Mouse (Mus musculus): ENCODE measurements at regions not wholly inside any gene's neighbourhood (a gene's known extent, or its start where the extent isn't known, plus 50 kb on each side); places are given as distances from the start of the nearest gene placed in this dataset.
"Not testable (repeated sequence)": the region's sequence is repeated elsewhere in the genome, so short reads cannot be mapped to it uniquely, and the experiment has no call there.

- WGBS = 36% methylated on average over 8 of the region's 8 CpGs
- H3K4me2 ChIP-seq (replicated peaks) = no peak overlapping the region
- H3K27me3 ChIP-seq = no peaks in the 10 kb centered on the region
- ATAC-seq (replicated peaks) = peak; percentile 47; the same call in 1 of the 2 replicates
- peaks cover 32% of the 10 kb centered on the region for H3K4me1 ChIP-seq
- no peak overlapping the region for H3K4me3 ChIP-seq
- no peaks in the 10 kb centered on the region for H3K36me3 ChIP-seq
- H3K9ac ChIP-seq (replicated peaks) = no peak overlapping the region
- H3K27ac ChIP-seq (replicated peaks) = 0 out of 2 replicates have a peak overlapping the region, but pooled peaks have one; percentile 42
- no peaks in the 10 kb centered on the region for H3K9me3 ChIP-seq
Observed at GRCm38 (mm10) chr5:148690823-148691197, 138.2 kb upstream of the Ubl3 start.

GRCm38 (mm10) chr5:148690158-148690822 is 137.7 kb upstream of the Ubl3 start:
- H3K4me2 ChIP-seq (replicated peaks) = no peak overlapping the region
- H3K27me3 ChIP-seq = no peaks in the 10 kb centered on the region
- no peaks in the 10 kb centered on the region for H3K9me3 ChIP-seq
- H3K9ac ChIP-seq (replicated peaks) = no peak overlapping the region
- H3K4me1 ChIP-seq = peaks cover 32% of the 10 kb centered on the region
- H3K27ac ChIP-seq (replicated peaks) = no peak overlapping the region
- no peak overlapping the region for H3K4me3 ChIP-seq
- WGBS = 61% methylated on average over 7 of the region's 7 CpGs
- no peaks in the 10 kb centered on the region for H3K36me3 ChIP-seq
- peak; percentile 11; the same call in 1 of the 2 replicates for ATAC-seq (replicated peaks)

GRCm38 (mm10) chr5:148689297-148689696 is 136.7 kb upstream of the Ubl3 start:
- WGBS = 87% methylated on average over 9 of the region's 9 CpGs
- H3K4me3 ChIP-seq = no peak overlapping the region
- H3K27ac ChIP-seq (replicated peaks) = peak overlapping the region; percentile 31
- H3K9ac ChIP-seq (replicated peaks) = no peak overlapping the region
- no peaks in the 10 kb centered on the region for H3K9me3 ChIP-seq
- H3K36me3 ChIP-seq = no peaks in the 10 kb centered on the region
- no peaks in the 10 kb centered on the region for H3K27me3 ChIP-seq
- no peak for ATAC-seq (replicated peaks)
- peaks cover 32% of the 10 kb centered on the region for H3K4me1 ChIP-seq
- no peak overlapping the region for H3K4me2 ChIP-seq (replicated peaks)

DNA sequence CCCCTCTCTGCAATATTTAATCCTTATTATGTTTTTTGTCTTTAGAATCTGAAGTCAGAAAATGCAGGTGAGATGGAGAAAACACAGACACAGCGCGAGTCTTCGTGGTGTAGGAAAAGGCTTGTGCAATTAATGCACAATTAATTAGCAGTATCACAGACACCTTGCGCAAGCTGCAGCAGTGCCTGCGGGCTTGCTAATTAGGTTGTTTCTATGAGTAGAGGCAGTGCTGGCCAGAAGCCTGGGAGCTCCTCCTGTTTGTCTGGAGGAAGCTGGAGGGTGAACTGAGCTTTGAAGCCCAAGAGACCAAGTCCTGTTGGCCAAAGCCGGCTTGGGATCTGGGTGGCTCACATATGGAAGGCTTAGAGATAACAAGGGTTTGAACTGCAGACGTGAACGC is 135.9 kb upstream of the Ubl3 start:
- Histone ChIP-seq H3K27ac (replicated peaks) (peak overlapping the region; percentile 31), H3K36me3 (no peaks in the 10 kb centered on the region), H3K4me1 (peaks cover 32% of the 10 kb centered on the region), H3K9me3 (no peaks in the 10 kb centered on the region), H3K27me3 (no peaks in the 10 kb centered on the region), H3K9ac (replicated peaks) (no peak overlapping the region), H3K4me3 (no peak overlapping the region), H3K4me2 (replicated peaks) (no peak overlapping the region)
- peak; percentile 71 for ATAC-seq (replicated peaks)
- WGBS = 37% methylated on average over 8 of the region's 8 CpGs

DNA sequence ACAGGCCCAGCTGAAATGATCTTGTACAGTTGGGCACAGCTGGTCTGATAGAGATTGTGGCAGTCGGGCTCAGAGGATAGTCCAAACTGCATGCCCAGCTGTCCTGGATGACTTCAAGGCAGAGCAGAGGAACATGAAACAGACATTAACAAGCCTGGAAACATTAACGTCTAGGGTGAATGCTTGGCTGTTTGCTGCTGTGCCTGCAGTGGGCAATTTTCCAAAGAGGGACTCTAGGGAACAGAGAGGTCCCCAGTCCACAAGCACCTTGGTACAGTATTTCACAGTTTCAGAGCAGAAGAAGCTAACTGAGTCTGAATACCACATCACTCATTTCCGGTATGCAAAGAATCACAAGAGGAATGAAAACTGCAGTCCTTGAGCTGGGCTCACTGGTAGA is 135.2 kb upstream of the Ubl3 start:
- H3K9ac ChIP-seq (replicated peaks) = no peak overlapping the region
- no peak overlapping the region for H3K4me3 ChIP-seq
- WGBS = 36% methylated on average over 3 of the region's 3 CpGs
- H3K4me1 ChIP-seq = peaks cover 32% of the 10 kb centered on the region
- no peaks in the 10 kb centered on the region for H3K36me3 ChIP-seq
- peak overlapping the region; percentile 31 for H3K27ac ChIP-seq (replicated peaks)
- H3K9me3 ChIP-seq = no peaks in the 10 kb centered on the region
- no peak overlapping the region for H3K4me2 ChIP-seq (replicated peaks)
- ATAC-seq (replicated peaks) = no peak
- no peaks in the 10 kb centered on the region for H3K27me3 ChIP-seq

DNA sequence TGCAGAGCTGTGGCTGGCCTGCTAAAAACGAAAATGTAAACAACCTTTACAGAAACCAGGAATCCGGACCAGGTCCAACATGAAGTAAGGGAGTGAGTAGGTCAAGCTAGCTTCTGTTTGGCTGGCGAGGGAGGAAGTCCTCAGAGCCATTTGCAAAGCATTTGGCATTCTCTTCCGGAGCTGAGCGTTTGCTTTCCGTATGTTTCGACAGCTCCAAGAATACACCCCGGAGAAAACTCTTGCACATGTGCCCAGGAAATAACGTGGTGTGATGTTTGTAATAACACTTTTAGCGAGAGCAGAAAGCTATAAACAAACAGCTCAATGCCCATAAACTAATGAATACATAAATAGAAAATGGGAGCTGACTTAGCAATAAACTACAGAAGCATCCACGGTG is 131.6 kb upstream of the Ubl3 start:
- Histone ChIP-seq H3K4me3 (no peak overlapping the region), H3K27ac (replicated peaks) (no peak overlapping the region), H3K4me1 (peaks cover 17% of the 10 kb centered on the region), H3K4me2 (replicated peaks) (no peak overlapping the region), H3K9me3 (no peaks in the 10 kb centered on the region), H3K27me3 (no peaks in the 10 kb centered on the region), H3K9ac (replicated peaks) (no peak overlapping the region), H3K36me3 (no peaks in the 10 kb centered on the region)
- WGBS = 64% methylated on average over 11 of the region's 11 CpGs
- no peak for ATAC-seq (replicated peaks)

DNA sequence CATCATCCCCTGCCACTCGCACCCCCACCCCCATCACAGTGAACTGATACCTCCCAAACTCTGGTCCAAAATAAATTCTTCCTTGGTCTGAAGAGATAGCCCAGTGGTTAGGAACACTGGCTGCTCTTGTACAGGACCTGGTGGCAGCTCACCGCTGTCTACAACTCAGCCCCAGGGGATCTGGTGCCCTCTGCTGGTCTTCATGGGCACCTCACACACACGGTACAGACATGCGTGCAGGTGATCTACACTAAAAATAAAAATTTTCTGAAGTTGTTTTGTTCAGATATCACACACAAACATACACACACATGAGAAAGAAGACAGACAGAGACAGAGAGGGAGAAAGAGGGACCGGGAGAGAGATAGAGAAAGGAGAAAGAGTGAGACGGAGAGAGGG is 130.0 kb upstream of the Ubl3 start:
- Histone ChIP-seq H3K9me3 (no peaks in the 10 kb centered on the region), H3K4me2 (replicated peaks) (no peak overlapping the region), H3K9ac (replicated peaks) (no peak overlapping the region), H3K4me1 (peaks cover under 1% of the 10 kb centered on the region; the same call in 1 of the 2 replicates), H3K27ac (replicated peaks) (no peak overlapping the region), H3K27me3 (no peaks in the 10 kb centered on the region), H3K4me3 (no peak overlapping the region), H3K36me3 (no peaks in the 10 kb centered on the region)
- no peak for ATAC-seq (replicated peaks)
- WGBS = 93% methylated on average over 6 of the region's 6 CpGs

- no peaks in the 10 kb centered on the region for H3K4me1 ChIP-seq
- no peak overlapping the region for H3K4me2 ChIP-seq (replicated peaks)
- no peak overlapping the region for H3K9ac ChIP-seq (replicated peaks)
- no peaks in the 10 kb centered on the region for H3K27me3 ChIP-seq
- no peak overlapping the region for H3K27ac ChIP-seq (replicated peaks)
- WGBS = 91% methylated on average over 5 of the region's 5 CpGs
- H3K9me3 ChIP-seq = no peaks in the 10 kb centered on the region
- H3K4me3 ChIP-seq = no peak overlapping the region
- no peak for ATAC-seq (replicated peaks)
- no peaks in the 10 kb centered on the region for H3K36me3 ChIP-seq
Observed at GRCm38 (mm10) chr5:148680341-148680740, 127.8 kb upstream of the Ubl3 start.

- Histone ChIP-seq H3K36me3 (no peaks in the 10 kb centered on the region), H3K9ac (replicated peaks) (no peak overlapping the region), H3K27ac (replicated peaks) (no peak overlapping the region), H3K4me3 (no peak overlapping the region), H3K9me3 (no peaks in the 10 kb centered on the region), H3K4me2 (replicated peaks) (no peak overlapping the region), H3K4me1 (no peaks in the 10 kb centered on the region), H3K27me3 (no peaks in the 10 kb centered on the region)
- WGBS = 93% methylated on average over 4 of the region's 4 CpGs
- no peak for ATAC-seq (replicated peaks)
Observed at GRCm38 (mm10) chr5:148679586-148679985, 127.0 kb upstream of the Ubl3 start.

GRCm38 (mm10) chr5:148678285-148678937 is 125.8 kb upstream of the Ubl3 start:
- H3K27me3 ChIP-seq; H3K36me3 ChIP-seq; H3K4me2 ChIP-seq (replicated peaks); H3K9ac ChIP-seq (replicated peaks); H3K4me1 ChIP-seq; ATAC-seq (replicated peaks); H3K9me3 ChIP-seq; H3K4me3 ChIP-seq; H3K27ac ChIP-seq (replicated peaks): not testable (repeated sequence)
- WGBS = 93% methylated on average over 12 of the region's 12 CpGs

- Histone ChIP-seq H3K36me3 (no peaks in the 10 kb centered on the region), H3K9ac (replicated peaks) (no peak overlapping the region), H3K4me3 (no peak overlapping the region), H3K9me3 (no peaks in the 10 kb centered on the region), H3K27me3 (no peaks in the 10 kb centered on the region), H3K4me1 (no peaks in the 10 kb centered on the region), H3K4me2 (replicated peaks) (no peak overlapping the region), H3K27ac (replicated peaks) (no peak overlapping the region)
- 86% methylated on average over 12 of the region's 12 CpGs for WGBS
- ATAC-seq (replicated peaks) = no peak
Observed at GRCm38 (mm10) chr5:148674281-148674680, 121.7 kb upstream of the Ubl3 start.

DNA sequence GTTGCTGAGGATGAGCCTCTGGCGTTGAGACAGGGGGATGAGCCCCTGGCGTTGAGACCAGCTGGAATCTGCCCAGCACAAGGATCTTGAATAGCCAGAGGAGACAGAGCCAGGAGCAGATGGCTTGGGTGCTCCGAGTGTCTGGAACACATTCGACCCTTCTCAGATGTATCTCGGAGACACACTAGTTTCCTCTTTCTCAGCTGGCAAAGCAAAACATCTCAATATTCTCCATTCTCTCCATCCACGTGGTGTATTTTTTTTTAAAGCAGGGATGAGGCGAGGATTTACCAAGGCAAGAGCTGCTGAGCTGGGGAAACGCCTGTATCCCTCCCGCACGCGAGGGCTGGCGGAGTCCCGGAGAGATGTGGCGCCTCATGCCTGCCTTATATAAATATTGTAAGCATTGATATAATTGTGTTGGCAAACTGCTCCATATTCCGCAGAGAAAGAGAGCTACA is 109.7 kb upstream of the Ubl3 start:
- Histone ChIP-seq H3K27ac (replicated peaks) (peak overlapping the region; percentile 48), H3K36me3 (no peaks in the 10 kb centered on the region), H3K9ac (replicated peaks) (no peak overlapping the region; the same call in 1 of the 2 replicates), H3K4me3 (0 out of 2 replicates have a peak overlapping the region, but pooled peaks have one; percentile 0), H3K4me2 (replicated peaks) (peak overlapping the region; percentile 23; the same call in 1 of the 2 replicates), H3K9me3 (no peaks in the 10 kb centered on the region), H3K4me1 (peaks cover 9% of the 10 kb centered on the region; the same call in 1 of the 2 replicates), H3K27me3 (no peaks in the 10 kb centered on the region)
- WGBS = 61% methylated on average over 15 of the region's 15 CpGs
- ATAC-seq (replicated peaks) = peak; percentile 23; the same call in 1 of the 2 replicates
